11 mouse cellular contexts compared by ENCODE assay signal in genomic region chr8:107118803-107119233, GRCm38 (mm10). TPM values are rescaled to one million over a fixed set of nuclear protein-coding genes. Genes with fewer than 3 reads are reported as not detected.
DNase-seq lines count a peak whose midpoint lies in the region; ATAC-seq and TF ChIP-seq lines count a peak whose summit lies in the region.
"Had no signal": no experiment of that assay in that cellular context is flagged by ENCODE, and none has a peak within 500 bp of the region (broad histone marks: within the 10 kb centered on the region; RNA-seq: fewer than 3 reads in every experiment).

No protein-coding gene starts in this region.

- 59% methylated on average over 7 of the region's 7 CpGs for WGBS in forebrain, postnatal 0 days
- WGBS in forebrain, embryonic 15.5 days, result 59% methylated on average over 7 of the region's 7 CpGs
- WGBS in embryonic facial prominence, embryonic 13.5 days, result 46% methylated on average over 7 of the region's 7 CpGs
- WGBS in kidney, embryonic 15.5 days, result 35% methylated on average over 7 of the region's 7 CpGs
- WGBS in stomach, embryonic 16.5 days, result 38% methylated on average over 7 of the region's 7 CpGs
- 34% methylated on average over 7 of the region's 7 CpGs for WGBS in liver, embryonic 11.5 days

- H3K27ac ChIP-seq in forebrain, postnatal 0 days (ENCODE audit: low read depth, low read length), result peak overlapping the region; percentile 45; the same call in 1 of the 2 replicates
- H3K27ac ChIP-seq in forebrain, embryonic 15.5 days (replicated peaks), result no peak overlapping the region
- peak overlapping the region; percentile 56 for H3K27ac ChIP-seq in embryonic facial prominence, embryonic 13.5 days
- H3K27ac ChIP-seq in kidney, embryonic 15.5 days, result peak overlapping the region; percentile 89
- H3K27ac ChIP-seq in stomach, embryonic 16.5 days (ENCODE audit: low read length), result peak overlapping the region; percentile 77
- no peak overlapping the region for H3K27ac ChIP-seq in liver, embryonic 11.5 days (ENCODE audit: low read depth, low read length)
- H3K27ac ChIP-seq: hindbrain, embryonic 13.5 days; midbrain, embryonic 15.5 days had no signal

- no peaks in the 10 kb centered on the region for H3K27me3 ChIP-seq in forebrain, postnatal 0 days (ENCODE audit: insufficient read depth, low read length)
- no peaks in the 10 kb centered on the region for H3K27me3 ChIP-seq in forebrain, embryonic 15.5 days
- H3K27me3 ChIP-seq in embryonic facial prominence, embryonic 13.5 days, result no peaks in the 10 kb centered on the region
- H3K27me3 ChIP-seq in kidney, embryonic 15.5 days, result no peaks in the 10 kb centered on the region
- H3K27me3 ChIP-seq in stomach, embryonic 16.5 days (ENCODE audit: control insufficient read depth, insufficient read depth, low read length), result no peaks in the 10 kb centered on the region
- no peaks in the 10 kb centered on the region for H3K27me3 ChIP-seq in liver, embryonic 11.5 days (replicated peaks; ENCODE audit: control insufficient read depth, insufficient read depth, low read length)
- H3K27me3 ChIP-seq: hindbrain, embryonic 13.5 days; midbrain, embryonic 15.5 days had no signal

- no peaks in the 10 kb centered on the region; the same call in 1 of the 2 replicates for H3K4me1 ChIP-seq in forebrain, postnatal 0 days (ENCODE audit: insufficient read depth)
- H3K4me1 ChIP-seq in forebrain, embryonic 15.5 days, result peaks cover 5% of the 10 kb centered on the region; the same call in 1 of the 2 replicates
- H3K4me1 ChIP-seq in embryonic facial prominence, embryonic 13.5 days, result peaks cover 32% of the 10 kb centered on the region
- H3K4me1 ChIP-seq in kidney, embryonic 15.5 days, result peaks cover 78% of the 10 kb centered on the region
- peaks cover 17% of the 10 kb centered on the region; the same call in 1 of the 2 replicates for H3K4me1 ChIP-seq in stomach, embryonic 16.5 days (ENCODE audit: control insufficient read depth, insufficient read depth, low read length)
- H3K4me1 ChIP-seq in liver, embryonic 11.5 days (replicated peaks; ENCODE audit: control insufficient read depth, insufficient read depth, low read length), result peaks cover 11% of the 10 kb centered on the region

- ATAC-seq in forebrain, postnatal 0 days, result no peak
- no peak for ATAC-seq in forebrain, embryonic 15.5 days (replicated peaks)
- no peak for ATAC-seq in embryonic facial prominence, embryonic 13.5 days (ENCODE audit: insufficient number of reproducible peaks, insufficient read depth, low FRiP score, low TSS enrichment, low read depth)
- ATAC-seq in kidney, embryonic 15.5 days (replicated peaks; ENCODE audit: low FRiP score), result no peak
- no peak for ATAC-seq in stomach, embryonic 16.5 days (ENCODE audit: insufficient read depth, low FRiP score)
- no peak for ATAC-seq in liver, embryonic 11.5 days (replicated peaks; ENCODE audit: low FRiP score)
- ATAC-seq: midbrain, embryonic 15.5 days had no signal

- H3K4me3 ChIP-seq in forebrain, postnatal 0 days (ENCODE audit: low read depth, low read length), result no peak overlapping the region
- no peak overlapping the region for H3K4me3 ChIP-seq in forebrain, embryonic 15.5 days
- H3K4me3 ChIP-seq in embryonic facial prominence, embryonic 13.5 days, result no peak overlapping the region
- H3K4me3 ChIP-seq in kidney, embryonic 15.5 days (replicated peaks), result no peak overlapping the region
- no peak overlapping the region for H3K4me3 ChIP-seq in stomach, embryonic 16.5 days (replicated peaks; ENCODE audit: low read length)
- H3K4me3 ChIP-seq in liver, embryonic 11.5 days (ENCODE audit: low read depth, low read length), result no peak overlapping the region
- H3K4me3 ChIP-seq: hindbrain, embryonic 13.5 days; midbrain, embryonic 15.5 days had no signal

- no peaks in the 10 kb centered on the region for H3K36me3 ChIP-seq in forebrain, postnatal 0 days (ENCODE audit: insufficient read depth)
- H3K36me3 ChIP-seq in forebrain, embryonic 15.5 days, result no peaks in the 10 kb centered on the region
- no peaks in the 10 kb centered on the region for H3K36me3 ChIP-seq in embryonic facial prominence, embryonic 13.5 days
- no peaks in the 10 kb centered on the region for H3K36me3 ChIP-seq in kidney, embryonic 15.5 days
- H3K36me3 ChIP-seq in stomach, embryonic 16.5 days (ENCODE audit: control insufficient read depth, insufficient read depth, low read length), result no peaks in the 10 kb centered on the region
- H3K36me3 ChIP-seq in liver, embryonic 11.5 days (ENCODE audit: control insufficient read depth, insufficient read depth, low read length), result no peaks in the 10 kb centered on the region
- H3K36me3 ChIP-seq: hindbrain, embryonic 13.5 days; midbrain, embryonic 15.5 days had no signal

- no peak for DNase-seq in forebrain, postnatal 0 days
- no peak for DNase-seq in liver, embryonic 11.5 days (ENCODE audit: low spot score)
- DNase-seq in urinary bladder, postnatal 25 days (ENCODE audit: low spot score), result no peak
- DNase-seq in urinary bladder, postnatal 14 days (ENCODE audit: low spot score), result no peak

- H3K9me3 ChIP-seq in forebrain, postnatal 0 days (ENCODE audit: low read length), result no peaks in the 10 kb centered on the region
- no peaks in the 10 kb centered on the region for H3K9me3 ChIP-seq in forebrain, embryonic 15.5 days
- H3K9me3 ChIP-seq in embryonic facial prominence, embryonic 13.5 days, result no peaks in the 10 kb centered on the region
- no peaks in the 10 kb centered on the region for H3K9me3 ChIP-seq in kidney, embryonic 15.5 days (replicated peaks)
- no peaks in the 10 kb centered on the region for H3K9me3 ChIP-seq in stomach, embryonic 16.5 days (replicated peaks; ENCODE audit: control insufficient read depth, low read length)
- H3K9me3 ChIP-seq in liver, embryonic 11.5 days (ENCODE audit: control insufficient read depth, low read length), result no peaks in the 10 kb centered on the region
- H3K9me3 ChIP-seq: hindbrain, embryonic 13.5 days; midbrain, embryonic 15.5 days had no signal

- no peak for TF ChIP-seq CTCF in forebrain, postnatal 0 days (IDR thresholded peaks at IDR 0.05; ENCODE audit: low read depth)

- H3K9ac ChIP-seq in forebrain, postnatal 0 days, result no peak overlapping the region
- no peak overlapping the region for H3K9ac ChIP-seq in forebrain, embryonic 15.5 days (replicated peaks)
- no peak overlapping the region; the same call in 1 of the 2 replicates for H3K9ac ChIP-seq in embryonic facial prominence, embryonic 13.5 days
- no peak overlapping the region for H3K9ac ChIP-seq in kidney, embryonic 15.5 days
- no peak overlapping the region for H3K9ac ChIP-seq in stomach, embryonic 16.5 days (ENCODE audit: low read length)
- no peak overlapping the region for H3K9ac ChIP-seq in liver, embryonic 11.5 days (ENCODE audit: low read depth, low read length)
- H3K9ac ChIP-seq: hindbrain, embryonic 13.5 days; midbrain, embryonic 15.5 days had no signal

- H3K4me2 ChIP-seq in forebrain, postnatal 0 days (ENCODE audit: low read depth), result no peak overlapping the region
- H3K4me2 ChIP-seq in forebrain, embryonic 15.5 days (replicated peaks), result no peak overlapping the region
- H3K4me2 ChIP-seq in embryonic facial prominence, embryonic 13.5 days, result no peak overlapping the region
- no peak overlapping the region for H3K4me2 ChIP-seq in kidney, embryonic 15.5 days
- H3K4me2 ChIP-seq in stomach, embryonic 16.5 days (ENCODE audit: low read depth, low read length), result no peak overlapping the region
- no peak overlapping the region for H3K4me2 ChIP-seq in liver, embryonic 11.5 days
- H3K4me2 ChIP-seq: hindbrain, embryonic 13.5 days; midbrain, embryonic 15.5 days had no signal

RNA-seq across cellular contexts. Expression of gene Terf2, which starts 22.5 kb away (rescaled TPM):
- total RNA-seq in forebrain, postnatal 0 days (2014; rRNA removed), result 28.9 and 31.2 TPM in 2 replicates
- polyA plus RNA-seq in forebrain, postnatal 0 days (2015; fragmentation: Nextera tagmentation; extraction: Ambion mirVana), result 18.9 and 24.2 TPM in 2 replicates
- 22.8 and 26.1 TPM in 2 replicates for polyA plus RNA-seq in forebrain, embryonic 15.5 days (2015; fragmentation: Nextera tagmentation; extraction: Ambion mirVana)
- 24.7 and 24.8 TPM in 2 replicates for polyA plus RNA-seq in embryonic facial prominence, embryonic 13.5 days (2015; fragmentation: Nextera tagmentation; extraction: Ambion mirVana)
- 17.5 and 18.2 TPM in 2 replicates for polyA plus RNA-seq in kidney, embryonic 15.5 days (2015; fragmentation: Nextera tagmentation; extraction: Ambion mirVana)
- polyA plus RNA-seq in stomach, embryonic 16.5 days (2015; fragmentation: Nextera tagmentation; extraction: Ambion mirVana), result 13.1 and 14.0 TPM in 2 replicates
- 8.7 and 11.3 TPM in 2 replicates for polyA plus RNA-seq in liver, embryonic 11.5 days (2014; fragmentation: Nextera tagmentation; extraction: Ambion mirVana)

RNA-seq across cellular contexts. Expression of gene Cyb5b, which starts 31.6 kb away (rescaled TPM):
- total RNA-seq in forebrain, postnatal 0 days (2014; rRNA removed), result 105 and 127 TPM in 2 replicates
- polyA plus RNA-seq in forebrain, postnatal 0 days (2015; fragmentation: Nextera tagmentation; extraction: Ambion mirVana), result 71.4 and 88.6 TPM in 2 replicates
- 103 and 105 TPM in 2 replicates for polyA plus RNA-seq in forebrain, embryonic 15.5 days (2015; fragmentation: Nextera tagmentation; extraction: Ambion mirVana)
- 78.5 and 83.4 TPM in 2 replicates for polyA plus RNA-seq in embryonic facial prominence, embryonic 13.5 days (2015; fragmentation: Nextera tagmentation; extraction: Ambion mirVana)
- polyA plus RNA-seq in kidney, embryonic 15.5 days (2015; fragmentation: Nextera tagmentation; extraction: Ambion mirVana), result 131 and 133 TPM in 2 replicates
- 104 and 106 TPM in 2 replicates for polyA plus RNA-seq in stomach, embryonic 16.5 days (2015; fragmentation: Nextera tagmentation; extraction: Ambion mirVana)
- polyA plus RNA-seq in liver, embryonic 11.5 days (2014; fragmentation: Nextera tagmentation; extraction: Ambion mirVana), result 77.1 and 85.4 TPM in 2 replicates

RNA-seq across cellular contexts. Expression of gene Tmed6, which starts 53.4 kb away (rescaled TPM):
- total RNA-seq in forebrain, postnatal 0 days (2014; rRNA removed), result not detected in 2 replicates
- polyA plus RNA-seq in forebrain, postnatal 0 days (2015; fragmentation: Nextera tagmentation; extraction: Ambion mirVana), result not detected in 2 replicates
- not detected in 2 replicates for polyA plus RNA-seq in forebrain, embryonic 15.5 days (2015; fragmentation: Nextera tagmentation; extraction: Ambion mirVana)
- not detected in 2 replicates for polyA plus RNA-seq in embryonic facial prominence, embryonic 13.5 days (2015; fragmentation: Nextera tagmentation; extraction: Ambion mirVana)
- polyA plus RNA-seq in kidney, embryonic 15.5 days (2015; fragmentation: Nextera tagmentation; extraction: Ambion mirVana), result 23.2 and 23.8 TPM in 2 replicates
- 82.3 and 84.1 TPM in 2 replicates for polyA plus RNA-seq in stomach, embryonic 16.5 days (2015; fragmentation: Nextera tagmentation; extraction: Ambion mirVana)
- 4.8 and 5.9 TPM in 2 replicates for polyA plus RNA-seq in liver, embryonic 11.5 days (2014; fragmentation: Nextera tagmentation; extraction: Ambion mirVana)
- polyA plus RNA-seq: C2C12; hindbrain, embryonic 13.5 days; midbrain, embryonic 15.5 days had no signal

Comparison
In these comparisons a context has a peak if more than half of its experiments do, and no peak if none do; other contexts are left out.
1. H3K27ac ChIP-seq: peak in forebrain, postnatal 0 days (single experiment), embryonic facial prominence, embryonic 13.5 days (single experiment), kidney, embryonic 15.5 days (single experiment) and stomach, embryonic 16.5 days (single experiment); none in forebrain, embryonic 15.5 days (single experiment) and liver, embryonic 11.5 days (single experiment).